Comparison of ENCODE assay signal across 8 mouse cellular contexts in genomic region chr10:39572672-39573051, GRCm38 (mm10). TPM values are rescaled to one million over a fixed set of nuclear protein-coding genes. Genes with fewer than 3 reads are reported as not detected.
DNase-seq lines count a peak whose midpoint lies in the region; ATAC-seq and TF ChIP-seq lines count a peak whose summit lies in the region.

No protein-coding gene starts in this region.

- H3K27ac ChIP-seq in left cerebral cortex, adult 2 months = no peak overlapping the region
- peak overlapping the region; percentile 90 for H3K27ac ChIP-seq in hindbrain, embryonic 13.5 days
- H3K27ac ChIP-seq in midbrain, embryonic 15.5 days = peak overlapping the region; percentile 77

- H3K4me3 ChIP-seq in left cerebral cortex, adult 2 months = no peak overlapping the region
- no peak overlapping the region for H3K4me3 ChIP-seq in hindbrain, embryonic 13.5 days
- H3K4me3 ChIP-seq in midbrain, embryonic 15.5 days = no peak overlapping the region

- ATAC-seq in common myeloid progenitor, adult 5-6 weeks (replicated peaks; ENCODE audit: low read depth, poor library complexity, severe bottlenecking) = 0 out of 2 replicates have a peak, but pooled peaks have one; percentile 8
- 0 out of 2 replicates have a peak, but pooled peaks have one; percentile 8 for ATAC-seq in hindbrain, embryonic 13.5 days (ENCODE audit: low FRiP score)
- ATAC-seq in midbrain, embryonic 15.5 days (replicated peaks) = peak; percentile 27
- ATAC-seq in cerebellum, adult (ENCODE audit: insufficient number of reproducible peaks, low FRiP score, low TSS enrichment) = no peak

- H3K4me1 ChIP-seq in hindbrain, embryonic 13.5 days (replicated peaks) = peaks cover 40% of the 10 kb centered on the region
- peaks cover 37% of the 10 kb centered on the region for H3K4me1 ChIP-seq in midbrain, embryonic 15.5 days

- no peak for TF ChIP-seq CTCF in left cerebral cortex, adult 2 months (IDR thresholded peaks at IDR 0.05)

- H3K9me3 ChIP-seq in hindbrain, embryonic 13.5 days = no peaks in the 10 kb centered on the region
- no peaks in the 10 kb centered on the region for H3K9me3 ChIP-seq in midbrain, embryonic 15.5 days

- peaks cover 3% of the 10 kb centered on the region; the same call in 1 of the 2 replicates for H3K36me3 ChIP-seq in hindbrain, embryonic 13.5 days
- H3K36me3 ChIP-seq in midbrain, embryonic 15.5 days (replicated peaks) = no peaks in the 10 kb centered on the region

- WGBS in hindbrain, embryonic 13.5 days = 34% methylated on average over 6 of the region's 6 CpGs
- 35% methylated on average over 6 of the region's 6 CpGs for WGBS in midbrain, embryonic 15.5 days

- H3K4me2 ChIP-seq in hindbrain, embryonic 13.5 days = no peak overlapping the region
- H3K4me2 ChIP-seq in midbrain, embryonic 15.5 days = no peak overlapping the region

- DNase-seq in left cerebral cortex, adult 2 months (ENCODE audit: extremely low spot score in 1 of 2, low spot score in 2 of 2) = peak; percentile 60 to 66
- DNase-seq in left cerebral cortex, postnatal 10 days (ENCODE audit: extremely low spot score in 1 of 2, low spot score in 2 of 2) = no peak
- no peak for DNase-seq in embryo, embryonic 9.5 days (ENCODE audit: extremely low spot score)
- DNase-seq in spleen, postnatal 14 days (ENCODE audit: low spot score in 2 of 2) = no peak

- intact Hi-C loops in left cerebral cortex, adult 2 months (cut with DNase I) = loop anchor here (1.0 to 5.0 kb wide), 2 partner anchors 58 to 160 kb away; partner anchors contain the start of gene Rev3l
- intact Hi-C loops in left cerebral cortex, postnatal 10 days (cut with DNase I) = no loop called here

- no peaks in the 10 kb centered on the region for H3K27me3 ChIP-seq in hindbrain, embryonic 13.5 days
- no peaks in the 10 kb centered on the region for H3K27me3 ChIP-seq in midbrain, embryonic 15.5 days (replicated peaks)

- H3K9ac ChIP-seq in hindbrain, embryonic 13.5 days = peak overlapping the region; percentile 51
- no peak overlapping the region for H3K9ac ChIP-seq in midbrain, embryonic 15.5 days

RNA-seq across cellular contexts. Expression of gene Traf3ip2, which starts 40.1 kb away (rescaled TPM):
- total RNA-seq in left cerebral cortex, adult 2 months (2021) = under 1 TPM; 0.61 to 0.82 TPM
- total RNA-seq in left cerebral cortex, postnatal 10 days (2021) = 1 to 10 TPM in 1 of 2 experiments, under 1 TPM in 1; 0.47 to 1.2 TPM
- total RNA-seq in common myeloid progenitor, adult 5-6 weeks (2017) = 3.8 and 4.0 TPM in 2 replicates
- 8.6 TPM in 2 replicates for polyA plus RNA-seq in hindbrain, embryonic 13.5 days (2015; fragmentation: Nextera tagmentation; extraction: Ambion mirVana)
- polyA plus RNA-seq in midbrain, embryonic 15.5 days (2015; fragmentation: Nextera tagmentation; extraction: Ambion mirVana) = 5.9 and 7.0 TPM in 2 replicates

Comparison
In these comparisons a context has a peak if more than half of its experiments do, and no peak if none do; other contexts are left out.
1. DNase-seq: peak in left cerebral cortex, adult 2 months (2 of 2); none in left cerebral cortex, postnatal 10 days (0 of 2), embryo, embryonic 9.5 days (single experiment) and spleen, postnatal 14 days (0 of 2).